Mouse (Mus musculus) olfactory bulb, adult 2 months (tissue): ENCODE data around the gene Colgalt2.

Experiments
- CTCF ChIP-seq: fragments of 200-500 bp; IDR thresholded peaks from 2 replicates; pipeline ENCODE4 v1.5.1; 2012; ENCODE audit warnings: low read depth, mild to moderate bottlenecking, low read length, moderate library complexity; ENCODE audit not compliant: insufficient read depth
- POLR2A ChIP-seq: fragments of 200-500 bp; IDR thresholded peaks from 2 replicates; pipeline ENCODE4 v1.6.1; 2012; ENCODE audit warnings: mild to moderate bottlenecking, low read depth, low read length, moderate library complexity; ENCODE audit not compliant: insufficient read depth

DNA sequence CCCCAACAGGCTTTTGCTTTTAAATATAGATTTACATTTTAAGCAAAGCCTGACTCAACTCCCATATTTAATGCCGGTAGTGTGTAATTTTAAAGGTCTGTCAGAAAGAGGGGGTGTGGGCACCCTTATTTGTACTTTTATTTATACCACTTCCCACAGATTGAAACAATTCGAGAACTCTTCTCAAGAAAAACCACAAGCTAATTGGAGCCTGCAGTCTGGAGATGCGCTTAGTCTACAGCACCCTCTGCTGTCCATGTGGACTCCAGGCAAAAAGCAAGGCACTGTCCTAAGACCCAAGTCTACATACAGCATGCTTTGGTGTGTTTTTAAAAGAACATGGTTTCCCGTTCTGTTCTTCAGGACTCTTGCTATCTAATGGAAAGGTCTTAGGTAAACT is 30.5 kb upstream of the Colgalt2 start:
- no peak for TF ChIP-seq CTCF
- TF ChIP-seq POLR2A: no peak
